Mouse (Mus musculus): ENCODE measurements at regions not wholly inside any gene's neighbourhood (a gene's known extent, or its start where the extent isn't known, plus 50 kb on each side); places are given as distances from the start of the nearest gene placed in this dataset.

- no peak for DNase-seq (ENCODE audit: low spot score in 2 of 2)
Observed at GRCm38 (mm10) chr12:26903073-26903893, 434.3 kb downstream of the Cmpk2 start.

DNA sequence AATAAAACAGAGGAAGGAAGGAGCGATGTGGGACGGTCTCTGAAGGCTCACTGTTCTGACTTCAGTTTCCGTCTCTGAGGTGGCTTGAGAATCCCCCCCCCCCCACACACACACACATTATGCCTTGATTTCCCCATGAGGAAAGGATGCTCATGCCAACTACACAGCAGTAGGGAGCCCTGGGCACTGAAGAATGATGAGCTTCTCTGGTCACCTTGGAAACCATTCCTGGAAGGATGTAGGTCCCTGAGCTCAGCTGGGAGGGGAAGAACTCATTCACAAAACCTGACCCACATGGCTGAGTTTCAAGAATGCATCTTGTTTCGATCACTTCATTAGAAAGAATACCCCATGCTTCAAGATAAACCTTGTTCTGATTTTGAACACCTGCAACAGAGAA lies 422.2 kb downstream of the Cmpk2 start:
- DNase-seq (ENCODE audit: low spot score in 2 of 2): no peak

DNA sequence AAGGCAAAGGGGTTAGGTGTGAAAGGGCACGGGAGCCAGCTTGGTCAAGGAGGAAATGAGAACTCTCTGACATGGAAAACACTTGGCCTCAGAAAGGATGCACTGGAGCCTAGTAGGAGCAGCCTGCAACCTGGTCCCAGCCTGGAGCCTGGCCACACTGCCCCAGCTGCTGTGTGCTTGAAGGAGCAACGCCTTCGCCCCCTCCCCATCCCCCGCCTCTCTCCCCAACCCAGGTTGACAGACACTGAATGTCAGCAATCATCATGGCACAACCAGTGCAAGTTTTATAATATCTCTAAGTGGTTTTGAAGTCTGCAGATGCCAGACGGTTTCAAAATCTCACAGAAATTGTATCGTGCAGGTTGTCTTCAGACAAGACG lies 417.6 kb downstream of the Cmpk2 start:
- DNase-seq (ENCODE audit: low spot score in 2 of 2): no peak

GRCm38 (mm10) chr12:26885831-26886634 lies 417.0 kb downstream of the Cmpk2 start:
- peak; percentile 40 to 73 for DNase-seq (ENCODE audit: low spot score in 2 of 2)

- DNase-seq (ENCODE audit: low spot score in 2 of 2): no peak
Observed at GRCm38 (mm10) chr12:26885083-26885482, 416.1 kb downstream of the Cmpk2 start.

- DNase-seq (ENCODE audit: low spot score in 2 of 2): no peak
Observed at GRCm38 (mm10) chr12:26884156-26884555, 415.2 kb downstream of the Cmpk2 start.

DNA sequence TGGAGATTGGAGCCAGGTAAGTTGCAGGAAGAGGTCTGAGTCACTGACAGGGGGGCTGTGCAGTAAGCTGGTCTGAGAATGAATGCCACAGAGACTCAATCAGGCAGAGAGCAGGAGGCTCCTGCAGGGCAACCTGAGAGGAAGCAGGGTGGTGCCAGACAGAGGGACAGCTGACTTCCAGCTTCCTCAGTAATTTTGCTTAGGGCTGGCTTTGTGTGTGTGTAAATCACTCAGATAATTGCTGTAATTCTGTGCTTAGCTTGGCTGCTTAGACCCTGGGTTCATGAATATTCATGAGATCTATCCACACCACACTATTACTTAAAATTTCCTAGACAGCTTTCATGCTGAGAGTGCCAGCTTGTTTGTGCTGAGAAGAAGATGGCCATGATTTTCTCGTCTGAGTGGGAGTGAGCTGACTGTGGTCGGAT lies 408.7 kb downstream of the Cmpk2 start:
- no peak for DNase-seq (ENCODE audit: low spot score in 2 of 2)

DNA sequence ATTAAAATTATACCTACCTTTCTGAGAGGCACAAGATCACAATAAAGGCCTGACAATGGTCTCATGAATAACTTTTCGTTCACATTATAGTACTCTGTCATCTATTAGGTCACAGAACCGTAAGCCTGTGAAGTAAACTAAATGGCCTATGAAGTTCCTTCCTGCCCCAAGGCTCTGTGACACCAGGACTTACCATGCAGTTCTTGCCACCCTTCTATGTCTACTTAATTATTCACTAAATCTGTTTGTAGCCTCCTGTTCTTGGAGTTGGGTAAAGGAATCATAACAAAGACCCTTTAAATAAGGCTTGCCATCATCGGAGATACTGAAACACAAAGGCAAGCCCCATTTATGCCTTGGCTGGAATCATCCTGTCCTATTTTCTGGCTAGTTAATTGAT lies 408.3 kb downstream of the Cmpk2 start:
- no peak for DNase-seq (ENCODE audit: low spot score in 2 of 2)

- no peak for DNase-seq (ENCODE audit: low spot score in 2 of 2)
Observed at GRCm38 (mm10) chr12:26872466-26872865, 403.5 kb downstream of the Cmpk2 start.

DNA sequence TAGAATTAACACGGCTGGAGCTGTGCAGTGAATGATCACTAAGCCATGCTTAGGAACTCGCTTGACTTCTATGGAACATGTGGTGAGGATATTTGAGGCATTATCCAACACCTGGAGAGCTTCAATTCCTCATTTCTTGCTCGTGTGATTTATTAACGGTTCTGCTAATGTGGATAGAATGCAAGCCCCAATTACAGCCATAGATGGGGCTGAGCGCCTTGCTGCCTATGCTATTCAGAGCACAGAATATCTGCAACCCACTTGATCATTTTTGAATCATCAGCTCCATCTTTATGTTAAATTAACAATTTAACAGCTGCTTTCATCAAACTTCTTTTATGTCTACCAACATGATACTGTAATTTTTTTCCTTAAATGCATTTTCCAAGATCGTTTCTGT lies 398.7 kb downstream of the Cmpk2 start:
- no peak for DNase-seq (ENCODE audit: low spot score in 2 of 2)

- DNase-seq (ENCODE audit: low spot score in 2 of 2): peak in 1 of 2 experiments; percentile 42
Observed at GRCm38 (mm10) chr12:26855091-26855516, 386.1 kb downstream of the Cmpk2 start.

DNA sequence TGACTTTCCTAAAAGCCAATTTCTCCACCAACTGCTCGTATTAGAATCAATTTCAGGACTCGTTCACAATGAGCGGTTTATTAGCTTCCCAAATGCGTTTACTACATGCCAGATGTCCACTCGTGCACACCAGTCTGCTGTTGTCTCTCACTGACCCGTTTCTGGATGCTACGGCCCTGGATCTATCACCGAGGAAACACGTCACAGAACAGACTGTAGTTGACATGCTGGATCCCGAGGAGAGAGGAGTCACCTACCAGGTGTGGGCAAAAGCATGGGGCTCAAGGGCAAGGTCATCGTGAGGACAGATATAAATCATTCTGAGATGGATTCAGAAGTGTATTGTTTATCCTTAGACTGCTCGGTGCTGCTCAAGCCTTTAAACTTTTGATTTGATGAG lies 375.9 kb downstream of the Cmpk2 start:
- no peak for DNase-seq (ENCODE audit: low spot score in 2 of 2)

- no peak for DNase-seq (ENCODE audit: low spot score in 2 of 2)
Observed at GRCm38 (mm10) chr12:26842696-26843095, 373.7 kb downstream of the Cmpk2 start.

DNA sequence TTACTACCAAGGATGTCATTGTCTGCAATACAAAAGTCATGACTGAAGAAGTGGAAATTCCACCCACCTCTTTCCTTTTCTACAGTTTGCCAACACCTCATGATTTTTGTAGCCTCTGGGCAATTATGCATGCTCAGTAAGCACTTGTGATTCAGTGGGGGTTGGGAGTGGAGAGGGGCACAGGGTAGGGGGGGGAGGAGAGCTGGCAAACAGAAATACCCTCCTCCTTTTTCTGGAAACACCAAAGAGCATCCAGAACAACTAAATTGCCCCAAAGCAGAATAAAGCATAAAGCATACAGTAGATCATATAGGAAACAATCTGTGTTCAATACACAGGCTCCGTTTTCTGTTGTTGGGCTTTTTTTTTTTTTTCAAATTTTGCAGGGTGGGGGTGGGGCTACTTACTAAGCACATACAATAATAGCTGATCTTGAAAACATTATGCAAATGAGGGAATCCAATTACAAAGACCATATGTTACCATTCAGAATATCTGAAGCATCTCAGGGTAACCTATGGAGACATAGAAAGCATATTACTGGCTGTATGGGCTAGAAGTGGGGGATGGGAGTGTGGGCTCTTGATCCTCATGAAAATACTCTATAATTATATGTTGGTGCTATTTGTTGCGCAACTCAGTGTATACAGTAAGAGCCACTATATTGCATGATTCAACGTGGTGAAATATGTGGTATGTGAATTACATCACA lies 352.4 kb downstream of the Cmpk2 start:
- no peak for DNase-seq (ENCODE audit: low spot score in 2 of 2)

DNA sequence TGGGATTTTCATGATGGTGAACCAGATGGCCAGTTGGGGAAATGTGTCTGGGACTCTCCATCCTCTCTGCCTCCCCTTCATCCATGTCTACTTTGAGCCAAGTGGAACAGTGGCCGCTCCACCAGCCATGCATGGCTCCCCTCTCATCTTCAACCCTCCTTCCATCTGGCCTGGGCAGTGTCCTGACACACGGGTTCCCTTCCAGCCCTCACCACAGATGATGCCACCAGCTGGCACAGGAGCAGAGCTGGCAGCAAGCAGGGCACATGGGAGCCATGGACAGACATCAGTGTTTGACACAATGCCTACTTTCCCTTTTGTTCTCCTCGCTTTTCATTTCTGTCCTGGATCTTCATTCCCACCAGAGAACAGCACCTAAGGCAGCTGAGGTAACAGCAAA lies 348.9 kb downstream of the Cmpk2 start:
- no peak for DNase-seq (ENCODE audit: low spot score in 2 of 2)

DNA sequence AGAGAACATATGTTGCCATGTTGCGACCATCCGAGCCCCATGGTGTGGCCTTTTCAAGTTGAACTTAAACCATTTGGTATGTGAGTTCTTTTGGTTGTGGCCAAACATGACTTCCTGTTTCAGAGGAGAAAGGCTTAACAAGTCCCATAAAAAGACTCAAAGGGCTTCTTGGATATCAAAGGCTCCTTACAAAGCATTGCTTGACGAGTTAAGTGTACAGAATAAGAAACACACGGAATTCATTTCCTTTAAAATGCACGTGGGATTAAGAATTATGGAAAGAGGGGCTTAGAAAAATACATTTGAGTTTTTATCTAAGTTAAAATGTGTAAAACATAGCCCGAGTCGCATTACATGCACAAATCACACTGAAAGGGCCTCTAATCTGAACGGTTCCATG lies 346.8 kb downstream of the Cmpk2 start:
- no peak for DNase-seq (ENCODE audit: low spot score in 2 of 2)

DNA sequence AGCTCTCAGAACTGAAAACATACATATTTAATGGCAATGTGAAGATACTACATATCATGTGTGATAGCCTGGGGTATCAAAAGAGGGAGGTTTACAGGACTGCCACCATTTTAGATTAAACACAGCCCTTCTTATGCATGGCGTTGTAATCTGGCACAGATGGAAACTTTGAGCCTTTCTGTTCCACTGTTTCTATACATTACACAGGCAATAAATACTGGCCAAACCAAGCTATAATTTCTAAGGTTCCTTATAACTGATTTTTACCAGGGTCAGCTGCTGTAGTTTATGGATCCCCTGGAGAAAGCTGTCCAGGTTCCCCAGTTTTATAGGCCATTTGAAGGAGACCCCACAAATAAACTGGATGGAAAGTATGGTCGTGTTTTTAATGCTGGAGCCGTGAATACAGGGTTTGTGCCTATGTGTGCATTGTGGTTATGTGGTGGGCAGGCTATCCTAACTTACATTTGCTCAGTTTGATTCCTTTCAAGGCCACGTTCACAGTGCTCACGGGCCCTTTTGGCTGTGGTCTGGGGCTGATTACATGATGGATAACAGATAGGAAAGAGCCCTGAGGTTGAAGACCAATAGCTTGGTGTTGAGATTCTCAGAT lies 341.7 kb downstream of the Cmpk2 start:
- no peak for DNase-seq (ENCODE audit: low spot score in 2 of 2)

GRCm38 (mm10) chr12:26809670-26810069 lies 340.7 kb downstream of the Cmpk2 start:
- DNase-seq (ENCODE audit: low spot score in 2 of 2): no peak

- no peak for DNase-seq (ENCODE audit: low spot score in 2 of 2)
Observed at GRCm38 (mm10) chr12:26802542-26802941, 333.5 kb downstream of the Cmpk2 start.

DNA sequence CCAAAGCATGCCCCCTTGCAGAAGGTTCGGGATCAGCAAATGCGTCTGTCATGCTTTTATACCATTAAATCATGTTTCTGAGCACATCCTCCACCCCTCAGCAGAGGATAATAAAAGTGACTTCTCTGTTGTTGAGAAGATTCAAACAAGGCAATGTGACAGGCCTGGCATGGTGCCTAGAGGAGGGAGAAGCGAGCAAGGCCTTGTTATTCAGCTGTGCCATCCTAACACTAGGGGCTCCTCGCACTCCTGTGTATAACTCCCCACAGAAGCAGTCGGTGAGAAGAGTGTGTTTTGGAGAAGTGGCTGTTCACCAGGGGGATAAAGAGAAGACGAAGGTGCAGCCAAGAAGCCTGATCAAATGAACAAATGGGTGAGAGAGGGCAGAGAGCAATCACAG lies 330.3 kb downstream of the Cmpk2 start:
- DNase-seq (ENCODE audit: low spot score in 2 of 2): no peak

- DNase-seq (ENCODE audit: low spot score in 2 of 2): no peak
Observed at GRCm38 (mm10) chr12:26796367-26796766, 327.4 kb downstream of the Cmpk2 start.

Measured in gastrocnemius, postnatal 4 days (tissue).